Mouse (Mus musculus): ENCODE data around the gene Hoxc9. TPM values are rescaled to one million over a fixed set of nuclear protein-coding genes. Genes with fewer than 3 reads are reported as not detected.

Hoxc9 gene
- total RNA-seq, 2 experiments from 2014 or later = 6.7 to 8.3 TPM

DNA sequence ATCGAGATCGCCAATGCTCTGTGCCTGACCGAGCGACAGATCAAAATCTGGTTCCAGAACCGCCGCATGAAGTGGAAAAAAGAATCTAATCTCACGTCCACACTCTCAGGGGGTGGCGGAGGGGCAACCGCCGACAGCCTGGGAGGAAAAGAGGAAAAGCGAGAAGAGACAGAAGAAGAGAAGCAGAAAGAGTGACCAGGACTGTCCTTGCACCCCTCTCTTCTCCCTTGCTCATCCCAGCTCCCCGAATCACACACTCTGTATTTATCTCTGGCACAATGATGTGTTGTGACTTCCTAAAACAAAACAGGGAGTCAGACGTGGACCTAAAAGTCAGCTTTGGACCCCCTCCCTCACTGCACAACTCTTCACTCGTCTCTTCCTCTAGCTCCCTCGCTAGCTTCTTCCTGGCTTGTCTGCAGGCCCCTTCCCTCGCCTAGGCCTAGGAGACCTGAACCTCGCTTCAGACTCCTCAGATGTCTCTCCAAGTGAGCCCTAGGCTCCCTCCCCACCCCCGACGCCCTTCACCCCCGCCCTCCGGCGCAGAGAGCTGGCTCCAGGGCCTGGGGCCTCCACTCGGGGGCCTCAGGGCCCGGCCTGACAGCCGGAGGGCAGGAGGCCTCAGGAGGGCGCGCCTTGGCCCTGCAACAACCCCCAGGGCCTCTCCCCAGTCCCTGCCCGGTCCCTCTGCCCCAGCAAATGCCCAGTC lies 34.8 kb downstream of the Hoxc9 start:
- intact Hi-C loops (cut with DNase I) = no loop called here
- peak overlapping the region; percentile 48 for H3K4me3 ChIP-seq
- peak overlapping the region; percentile 16 for H3K27ac ChIP-seq
- DNase-seq = no peak
- TF ChIP-seq CTCF (IDR thresholded peaks at IDR 0.05) = no peak

GRCm38 (mm10) chr15:103011928-103012486 lies 35.8 kb downstream of the Hoxc9 start:
- no peak for TF ChIP-seq CTCF (IDR thresholded peaks at IDR 0.05)
- DNase-seq = peak; percentile 61
- Histone ChIP-seq H3K27ac (peak overlapping the region; percentile 53), H3K4me3 (peak overlapping the region; percentile 47)
- intact Hi-C loops (cut with DNase I) = no loop called here

DNA sequence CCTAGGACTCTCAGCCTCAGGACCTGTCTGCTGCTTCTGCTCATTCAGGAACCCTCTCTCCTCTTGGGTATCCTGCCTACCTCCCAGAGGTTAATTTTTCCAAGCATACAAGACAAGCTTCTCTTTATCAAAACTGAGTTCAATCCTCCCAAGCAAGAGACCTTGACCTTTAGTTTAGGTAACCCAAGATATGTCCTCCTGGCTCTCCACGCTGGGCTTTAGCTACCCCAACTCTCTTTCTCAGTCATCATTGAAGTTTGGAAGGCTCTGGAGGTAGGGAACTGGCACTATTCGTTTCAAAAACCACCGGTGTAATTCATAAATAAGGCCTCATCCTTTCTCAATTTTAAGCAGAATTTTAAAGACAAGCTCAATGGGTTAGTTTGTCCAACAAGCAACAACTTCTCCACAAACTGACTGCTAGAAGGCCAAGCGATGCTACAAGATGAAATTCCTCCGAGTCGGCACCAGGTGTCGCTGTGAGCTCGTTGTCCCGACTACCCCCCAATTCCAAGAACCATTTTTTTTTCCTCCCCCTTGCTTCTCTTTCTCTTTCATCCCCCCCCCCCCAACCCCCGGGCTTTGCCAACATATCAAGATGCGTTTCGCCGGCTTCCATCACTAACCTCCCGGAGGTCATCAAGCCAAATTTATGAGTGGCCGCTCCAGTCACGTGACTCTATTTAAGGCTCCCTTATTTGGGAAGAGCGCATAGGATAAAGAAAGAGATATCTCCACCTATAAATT lies 37.2 kb downstream of the Hoxc9 start:
- TF ChIP-seq CTCF (IDR thresholded peaks at IDR 0.05) = peak; percentile 83
- intact Hi-C loops (cut with DNase I) = loop anchor here (1.0 kb wide), 1 partner anchor 107 kb away; no protein-coding TSS in a partner anchor
- peak; percentile 70 for DNase-seq

GRCm38 (mm10) chr15:103014166-103015008 lies 38.1 kb downstream of the Hoxc9 start:
- no peak for TF ChIP-seq CTCF (IDR thresholded peaks at IDR 0.05)

More for the DNA sequence above, 37.2 kb downstream of the Hoxc9 start:
- Histone ChIP-seq H3K27ac (peak overlapping the region; percentile 78), H3K4me3 (peak overlapping the region; percentile 67)

DNA sequence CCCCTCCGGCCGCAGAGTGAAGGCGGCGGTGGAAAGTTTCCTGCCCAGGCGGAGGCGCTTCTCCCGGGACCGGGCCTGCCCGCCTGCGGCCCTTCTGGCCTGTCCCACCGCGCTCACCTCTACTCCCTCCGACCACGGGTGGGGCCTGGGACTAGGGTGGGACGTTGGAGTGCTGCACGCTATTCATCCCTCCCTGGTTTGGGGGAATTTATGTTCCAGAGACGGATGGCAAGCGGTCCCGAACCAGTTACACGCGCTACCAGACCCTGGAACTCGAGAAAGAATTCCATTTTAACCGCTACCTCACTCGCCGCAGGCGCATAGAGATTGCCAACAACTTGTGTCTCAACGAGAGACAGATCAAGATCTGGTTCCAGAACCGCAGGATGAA lies 38.8 kb downstream of the Hoxc9 start:
- TF ChIP-seq CTCF (IDR thresholded peaks at IDR 0.05) = no peak
- H3K27ac ChIP-seq = peak overlapping the region; percentile 78
- peak; percentile 33 for DNase-seq
- H3K4me3 ChIP-seq = peak overlapping the region; percentile 67
- intact Hi-C loops (cut with DNase I) = no loop called here

More at GRCm38 (mm10) chr15:103014166-103015008, 38.1 kb downstream of the Hoxc9 start:
- Histone ChIP-seq H3K27ac (peak overlapping the region; percentile 78), H3K4me3 (peak overlapping the region; percentile 67)
- intact Hi-C loops (cut with DNase I) = no loop called here
- DNase-seq = peak; percentile 83

DNA sequence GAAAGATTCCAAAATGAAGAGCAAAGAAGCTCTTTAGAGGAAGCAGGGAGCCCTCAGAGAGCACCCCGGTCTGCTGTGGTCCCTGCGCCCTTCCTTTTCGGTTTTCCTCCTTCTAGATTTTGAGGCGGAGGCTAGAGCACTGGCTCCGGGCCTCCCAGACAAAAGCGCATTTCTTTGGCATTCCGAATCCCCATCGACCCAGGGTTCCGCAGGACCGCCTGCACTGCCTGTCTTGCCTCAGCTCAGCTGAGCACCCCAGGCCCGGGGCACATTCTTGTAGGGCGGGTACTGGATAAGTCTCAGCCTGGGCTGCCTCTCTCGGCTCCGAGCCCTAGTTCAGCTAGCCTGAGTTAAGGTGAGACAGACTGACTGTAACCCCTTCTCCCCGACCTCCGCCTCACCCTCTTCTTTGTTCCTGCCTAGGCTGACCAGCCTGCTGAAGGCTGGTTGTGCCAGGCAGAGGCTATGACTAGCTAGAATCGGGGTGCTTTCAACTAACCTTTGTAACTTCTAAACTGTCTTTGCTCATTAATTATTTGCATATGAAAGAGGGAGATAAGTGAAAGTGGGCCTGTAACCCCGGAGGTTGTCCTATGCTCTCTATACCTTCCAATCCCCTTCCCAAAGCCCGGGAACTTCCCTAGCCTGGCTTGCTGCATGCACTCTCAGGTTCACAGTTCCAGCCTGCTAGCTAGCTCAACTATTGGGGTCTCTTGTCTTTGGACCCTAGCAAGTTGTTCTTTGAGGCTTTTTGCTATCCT lies 39.3 kb downstream of the Hoxc9 start:
- no peak for DNase-seq
- peak overlapping the region; percentile 78; the same call in 1 of the 2 replicates for H3K27ac ChIP-seq
- H3K4me3 ChIP-seq = peak overlapping the region; percentile 67
- no peak for TF ChIP-seq CTCF (IDR thresholded peaks at IDR 0.05)
- intact Hi-C loops (cut with DNase I) = no loop called here

GRCm38 (mm10) chr15:103018636-103019035 lies 42.4 kb downstream of the Hoxc9 start, which contains the start of gene Hoxc4:
Hoxc4 (plus strand) TSS chr15:103018934.
- H3K27ac ChIP-seq = no peak within 1 kb of the TSS
- no peak within 1 kb of the TSS for H3K4me3 ChIP-seq
- no peak for DNase-seq
- intact Hi-C loops (cut with DNase I) = no loop called here
- no peak for TF ChIP-seq CTCF (IDR thresholded peaks at IDR 0.05)

DNA sequence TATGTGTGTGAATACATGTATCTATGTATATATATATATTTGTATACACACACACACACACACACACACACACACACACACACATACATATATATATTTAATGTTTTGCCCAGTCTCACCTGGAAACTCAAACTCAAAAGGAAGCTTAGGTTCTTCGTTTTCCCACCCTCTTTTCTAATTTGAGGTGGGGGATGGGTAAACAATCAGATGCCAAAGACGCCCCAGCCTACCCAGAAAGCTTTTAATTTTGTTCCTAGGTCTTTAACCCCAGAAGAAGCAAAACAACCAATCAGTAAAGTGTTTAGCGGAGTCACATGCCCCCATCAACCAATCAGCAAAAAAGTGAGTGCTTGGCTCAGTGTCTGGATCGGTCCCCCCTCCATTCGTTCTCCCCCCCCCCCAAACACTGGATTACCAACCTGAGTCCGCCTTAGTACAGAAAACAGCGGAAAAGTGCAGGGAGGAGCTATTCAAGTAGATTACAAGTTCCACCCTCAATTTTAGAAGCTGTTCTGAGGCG lies 44.7 kb downstream of the Hoxc9 start:
- Histone ChIP-seq H3K4me3 (no peak overlapping the region), H3K27ac (no peak overlapping the region)
- TF ChIP-seq CTCF (IDR thresholded peaks at IDR 0.05) = no peak
- intact Hi-C loops (cut with DNase I) = no loop called here
- no peak for DNase-seq

DNA sequence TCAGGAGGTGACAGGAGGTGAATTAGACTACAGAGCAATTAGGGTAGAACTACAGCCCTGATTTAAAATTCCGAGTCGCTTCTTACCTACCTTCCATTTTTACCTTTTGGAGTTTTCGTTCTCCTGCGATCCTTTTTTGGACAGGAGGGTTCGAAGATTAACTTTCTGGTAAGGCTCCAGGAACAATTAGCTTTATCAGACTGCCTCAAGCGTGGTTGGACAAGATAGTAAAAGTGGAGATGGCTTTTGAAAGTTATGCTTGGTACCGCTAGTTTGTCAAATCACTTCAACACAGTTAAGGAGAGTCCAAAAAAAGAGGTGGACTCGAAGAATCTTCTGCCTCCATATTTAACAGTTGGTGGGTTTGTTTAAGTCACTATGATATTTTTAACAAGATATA lies 45.3 kb downstream of the Hoxc9 start:
- H3K4me3 ChIP-seq = no peak overlapping the region
- no peak for DNase-seq
- TF ChIP-seq CTCF (IDR thresholded peaks at IDR 0.05) = no peak
- H3K27ac ChIP-seq = no peak overlapping the region
- intact Hi-C loops (cut with DNase I) = no loop called here

- no peak overlapping the region for H3K27ac ChIP-seq
- H3K4me3 ChIP-seq = no peak overlapping the region
- intact Hi-C loops (cut with DNase I) = no loop called here
- no peak for TF ChIP-seq CTCF (IDR thresholded peaks at IDR 0.05)
- no peak for DNase-seq
Measured at GRCm38 (mm10) chr15:103024131-103024530, 47.9 kb downstream of the Hoxc9 start.
